Mouse (Mus musculus) heart, embryonic 11.5 days (tissue): ENCODE measurements around the gene Plekhd1. TPM values are rescaled to one million over a fixed set of nuclear protein-coding genes. Genes with fewer than 3 reads are reported as not detected.

Experiments
- ATAC-seq: fragments of 200-750 bp; cut with Nextera tagmentation; replicated peaks from 2 replicates; pipeline ENCODE4 v1.8.0; 2017; ENCODE audit warnings: moderate library complexity; ENCODE audit not compliant: insufficient number of reproducible peaks, low FRiP score, low TSS enrichment
- H3K27ac ChIP-seq: fragments of 300-500 bp; sonication (generic); 2 replicates; pipeline ENCODE4 v1.5.1; 2014; ENCODE audit warnings: mild to moderate bottlenecking, low read depth, low read length
- H3K27me3 ChIP-seq: fragments of 300-500 bp; sonication (generic); 2 replicates; pipeline ENCODE4 v1.6.1; 2014; ENCODE audit warnings: mild to moderate bottlenecking, low read length, mixed read lengths; ENCODE audit not compliant: control insufficient read depth, insufficient read depth
- H3K36me3 ChIP-seq: fragments of 300-500 bp; sonication (generic); 2 replicates; pipeline ENCODE4 v1.6.1; 2014; ENCODE audit warnings: mild to moderate bottlenecking, low read length, moderate library complexity, mixed read lengths; ENCODE audit not compliant: control insufficient read depth, insufficient read depth
- H3K4me1 ChIP-seq: fragments of 300-500 bp; sonication (generic); 2 replicates; pipeline ENCODE4 v1.6.1; 2014; ENCODE audit warnings: low read length; ENCODE audit not compliant: control insufficient read depth, insufficient read depth
- H3K4me2 ChIP-seq: fragments of 300-500 bp; sonication (generic); 2 replicates; pipeline ENCODE4 v1.6.1; 2014; ENCODE audit warnings: mild to moderate bottlenecking, moderate library complexity
- H3K4me3 ChIP-seq: fragments of 300-500 bp; sonication (generic); 2 replicates; pipeline ENCODE4 v1.5.1; 2014; ENCODE audit warnings: low read depth, low read length
- H3K9ac ChIP-seq: fragments of 300-500 bp; sonication (generic); 2 replicates; pipeline ENCODE4 v1.6.1; 2014; ENCODE audit warnings: mild to moderate bottlenecking, low read depth, low read length, moderate library complexity
- H3K9me3 ChIP-seq: fragments of 300-500 bp; sonication (generic); replicated peaks from 2 replicates; pipeline ENCODE4 v1.6.1; 2016; ENCODE audit warnings: low read length; ENCODE audit not compliant: control insufficient read depth
- WGBS: fragments of 180-500 bp; shearing (Covaris S2); extraction: QIAGEN DNeasy Blood & Tissue Kit; methylation state at CpG from one replicate; pipeline ENCODE4 v1.1.7; 2014; ENCODE audit not compliant: insufficient replicate concordance; 5-methylcytosine and 5-hydroxymethylcytosine counted together
- polyA plus RNA-seq: library from polyadenylated mRNA; unstranded; fragments of >200 nt; fragmentation: Nextera tagmentation; extraction: Ambion mirVana; gene quantifications from 2 replicates; pipeline ENCODE4 v1.2.1, GENCODE M21; 2014

Plekhd1 gene
- polyA plus RNA-seq, 1 experiment from 2014 or later = 0.67 TPM

DNA sequence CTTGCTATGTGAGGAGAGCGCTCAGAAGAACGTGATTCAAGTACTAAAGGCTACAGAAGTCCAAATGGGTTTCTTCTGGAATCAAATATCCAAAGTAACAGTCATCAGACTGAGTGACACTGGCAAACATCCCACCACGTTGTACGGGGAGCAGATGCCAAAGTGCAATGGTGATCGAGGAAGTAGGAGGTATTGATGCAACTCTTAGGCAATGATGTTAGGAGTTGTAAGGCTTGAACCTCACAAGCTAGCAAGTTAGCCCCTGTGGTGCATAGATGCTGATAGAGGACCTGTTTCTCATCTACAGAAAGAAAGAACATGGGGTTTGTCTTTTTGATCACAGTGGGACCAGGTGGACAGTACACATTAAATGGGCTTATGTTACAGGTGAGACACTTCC, 70.6 kb downstream of the Plekhd1 start:
- ATAC-seq = no peak
- no peaks in the 10 kb centered on the region for H3K9me3 ChIP-seq
- no peak overlapping the region for H3K4me3 ChIP-seq
- peaks cover 32% of the 10 kb centered on the region for H3K27me3 ChIP-seq
- peaks cover 14% of the 10 kb centered on the region for H3K4me1 ChIP-seq
- no peaks in the 10 kb centered on the region for H3K36me3 ChIP-seq
- WGBS = 89% methylated on average over 5 of the region's 5 CpGs
- H3K4me2 ChIP-seq = no peak overlapping the region
- no peak overlapping the region for H3K9ac ChIP-seq
- no peak overlapping the region for H3K27ac ChIP-seq

DNA sequence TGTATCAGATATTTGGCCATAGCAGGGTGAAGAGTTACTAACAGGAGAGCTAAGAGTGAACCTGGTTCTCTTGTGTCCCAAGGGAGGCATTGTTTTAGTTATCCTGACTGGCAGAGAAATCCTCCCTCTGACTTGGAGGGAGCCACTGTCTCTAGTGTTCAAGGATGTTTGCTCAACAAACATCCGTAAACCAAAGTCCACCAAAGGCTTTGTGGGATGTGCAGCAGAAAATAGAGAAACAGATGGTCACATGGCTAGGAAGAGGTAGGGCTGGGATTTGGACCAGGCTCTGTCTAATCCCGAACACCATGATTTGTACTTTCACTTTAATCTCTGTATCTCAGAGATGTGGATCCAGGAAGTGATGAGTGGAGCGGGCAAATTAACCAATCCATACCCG, 71.7 kb downstream of the Plekhd1 start:
- H3K4me1 ChIP-seq = peaks cover 7% of the 10 kb centered on the region
- WGBS = 70% methylated on average over 4 of the region's 4 CpGs
- ATAC-seq = no peak
- H3K9me3 ChIP-seq = no peaks in the 10 kb centered on the region
- no peak overlapping the region for H3K27ac ChIP-seq
- H3K36me3 ChIP-seq = no peaks in the 10 kb centered on the region
- no peak overlapping the region for H3K4me2 ChIP-seq
- H3K9ac ChIP-seq = no peak overlapping the region
- H3K27me3 ChIP-seq = peaks cover 21% of the 10 kb centered on the region
- no peak overlapping the region for H3K4me3 ChIP-seq

DNA sequence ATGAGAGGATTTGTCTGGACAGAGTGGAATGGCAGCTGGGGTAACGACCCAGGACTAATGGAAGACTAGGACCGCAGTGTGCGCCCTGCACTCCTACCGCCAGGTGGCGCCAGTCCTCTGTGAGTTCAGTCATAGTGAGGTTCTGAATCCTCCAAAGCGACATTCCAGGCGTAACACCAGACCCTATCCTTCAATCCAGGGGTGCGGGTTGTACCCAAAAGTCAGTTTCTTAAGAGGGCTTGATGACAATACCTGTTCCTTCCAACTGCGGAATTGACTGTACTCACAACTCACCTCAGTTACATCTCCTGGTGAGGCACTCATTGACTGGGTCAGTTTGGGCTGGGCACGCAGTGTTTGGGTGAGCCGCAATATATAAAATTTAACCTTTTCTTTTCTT, 77.3 kb downstream of the Plekhd1 start:
- 20% methylated on average over 11 of the region's 11 CpGs for WGBS
- Histone ChIP-seq H3K9me3 (no peaks in the 10 kb centered on the region), H3K4me2 (no peak overlapping the region), H3K4me3 (no peak overlapping the region), H3K36me3 (no peaks in the 10 kb centered on the region), H3K9ac (no peak overlapping the region), H3K27ac (no peak overlapping the region), H3K4me1 (no peaks in the 10 kb centered on the region), H3K27me3 (no peaks in the 10 kb centered on the region)
- ATAC-seq = no peak

Other genes with a start within 250 kb of the Plekhd1 start
- 21.2 and 22.3 TPM in 2 replicates for gene Exd2, start 229.5 kb upstream of the Plekhd1 start, polyA plus RNA-seq
- gene Galnt16, start 174.3 kb upstream of the Plekhd1 start, polyA plus RNA-seq = 1.0 and 1.3 TPM in 2 replicates
- gene Slc39a9, start 48.7 kb upstream of the Plekhd1 start, polyA plus RNA-seq = 17.9 and 24.4 TPM in 2 replicates
- 169 and 202 TPM in 2 replicates for gene Erh, start 48.2 kb upstream of the Plekhd1 start, polyA plus RNA-seq
- gene Ccdc177, start 68.1 kb downstream of the Plekhd1 start, polyA plus RNA-seq = 0.04 TPM in 1 of 2 replicates, not detected in the other
- gene Susd6, start 97.9 kb downstream of the Plekhd1 start, polyA plus RNA-seq = 17.7 and 20.4 TPM in 2 replicates